Mouse (Mus musculus) embryonic facial prominence, embryonic 14.5 days (tissue): ENCODE measurements around the gene Ppm1e. TPM values are rescaled to one million over a fixed set of nuclear protein-coding genes. Genes with fewer than 3 reads are reported as not detected.

Source experiments
- ATAC-seq: fragments of 200-750 bp; cut with Nextera tagmentation; 2 replicates; pipeline ENCODE4 v1.8.0; 2017; ENCODE audit warnings: low read depth, moderate number of reproducible peaks, moderate TSS enrichment
- DNase-seq: peaks from one replicate; pipeline ENCODE4 v3.0.0-alpha.2; 2015; ENCODE audit warnings: low spot score
- H3K27ac ChIP-seq: fragments of 300-500 bp; sonication (generic); replicated peaks from 2 replicates; pipeline ENCODE4 v1.5.1; 2014; ENCODE audit warnings: low read depth, mild to moderate bottlenecking, low read length, moderate library complexity
- H3K27me3 ChIP-seq: fragments of 300-500 bp; sonication (generic); replicated peaks from 2 replicates; pipeline ENCODE4 v1.6.1; 2014; ENCODE audit warnings: low read length; ENCODE audit not compliant: control insufficient read depth, insufficient read depth
- H3K36me3 ChIP-seq: fragments of 300-500 bp; sonication (generic); 2 replicates; pipeline ENCODE4 v1.6.1; 2014; ENCODE audit warnings: low read length, mixed read lengths; ENCODE audit not compliant: control insufficient read depth, insufficient read depth
- H3K4me1 ChIP-seq: fragments of 300-500 bp; sonication (generic); 2 replicates; pipeline ENCODE4 v1.6.1; 2014; ENCODE audit warnings: antibody characterized with exemption, low read length; ENCODE audit not compliant: control insufficient read depth, insufficient read depth
- H3K4me2 ChIP-seq: fragments of 300-500 bp; sonication (generic); 2 replicates; pipeline ENCODE4 v1.6.1; 2014; ENCODE audit warnings: low read depth, mild to moderate bottlenecking, low read length, moderate library complexity, mixed read lengths
- H3K4me3 ChIP-seq: fragments of 300-500 bp; sonication (generic); 2 replicates; pipeline ENCODE4 v1.5.1; 2014; ENCODE audit warnings: low read depth, mild to moderate bottlenecking, low read length
- H3K9ac ChIP-seq: fragments of 300-500 bp; sonication (generic); 2 replicates; pipeline ENCODE4 v1.6.1; 2014; ENCODE audit warnings: low read depth, mild to moderate bottlenecking, low read length, moderate library complexity, mixed read lengths
- H3K9me3 ChIP-seq: fragments of 300-500 bp; sonication (generic); 2 replicates; pipeline ENCODE4 v1.6.1; 2016; ENCODE audit warnings: low read length; ENCODE audit not compliant: control insufficient read depth
- WGBS: fragments of 180-500 bp; shearing (Covaris S2); extraction: QIAGEN DNeasy Blood & Tissue Kit; methylation state at CpG from one replicate; pipeline ENCODE4 v1.1.7; 2014; 5-methylcytosine and 5-hydroxymethylcytosine counted together
- polyA plus RNA-seq: library from polyadenylated mRNA; unstranded; fragments of >200 nt; fragmentation: Nextera tagmentation; extraction: Ambion mirVana; gene quantifications from 2 replicates; pipeline ENCODE4 v1.2.1, GENCODE M21; 2014

Gene Ppm1e
- polyA plus RNA-seq, 1 experiment from 2014 or later: 6.6 TPM

DNA sequence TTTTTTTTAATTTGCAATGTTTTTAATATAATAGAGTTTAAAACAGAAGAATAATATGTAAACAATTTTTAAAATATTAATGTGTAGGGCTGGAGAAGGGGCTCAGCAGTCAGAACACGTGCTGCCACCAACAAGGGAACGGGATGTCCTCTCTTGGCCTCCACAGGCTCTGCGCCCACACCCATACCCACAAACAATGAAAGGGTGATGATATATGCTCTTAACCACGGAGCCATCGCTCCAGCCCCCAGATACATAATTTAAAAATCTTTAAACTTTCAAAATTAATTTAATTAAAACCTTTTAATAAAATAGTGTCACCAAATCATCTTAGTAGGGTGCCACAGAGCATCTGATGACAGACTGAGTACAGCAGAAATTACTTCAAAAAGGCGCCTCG is 8.2 kb upstream of the Ppm1e start:
- H3K4me2 ChIP-seq: no peak overlapping the region
- 87% methylated on average over 7 of the region's 7 CpGs for WGBS
- ATAC-seq (no peak), DNase-seq (no peak)
- no peak overlapping the region for H3K9ac ChIP-seq
- H3K36me3 ChIP-seq: no peaks in the 10 kb centered on the region
- H3K27ac ChIP-seq: no peak overlapping the region
- H3K9me3 ChIP-seq: no peaks in the 10 kb centered on the region
- no peaks in the 10 kb centered on the region for H3K27me3 ChIP-seq
- H3K4me1 ChIP-seq: no peaks in the 10 kb centered on the region
- H3K4me3 ChIP-seq: no peak overlapping the region

GRCm38 (mm10) chr11:87365120-87365519 is 6.3 kb upstream of the Ppm1e start:
- Histone ChIP-seq H3K36me3 (no peaks in the 10 kb centered on the region), H3K27ac (no peak overlapping the region), H3K4me2 (no peak overlapping the region), H3K9ac (no peak overlapping the region), H3K4me1 (no peaks in the 10 kb centered on the region), H3K27me3 (peaks cover 1% of the 10 kb centered on the region; the same call in 1 of the 2 replicates), H3K4me3 (no peak overlapping the region), H3K9me3 (no peaks in the 10 kb centered on the region)
- WGBS: 88% methylated on average over 5 of the region's 5 CpGs
- ATAC-seq: no peak
- no peak for DNase-seq

DNA sequence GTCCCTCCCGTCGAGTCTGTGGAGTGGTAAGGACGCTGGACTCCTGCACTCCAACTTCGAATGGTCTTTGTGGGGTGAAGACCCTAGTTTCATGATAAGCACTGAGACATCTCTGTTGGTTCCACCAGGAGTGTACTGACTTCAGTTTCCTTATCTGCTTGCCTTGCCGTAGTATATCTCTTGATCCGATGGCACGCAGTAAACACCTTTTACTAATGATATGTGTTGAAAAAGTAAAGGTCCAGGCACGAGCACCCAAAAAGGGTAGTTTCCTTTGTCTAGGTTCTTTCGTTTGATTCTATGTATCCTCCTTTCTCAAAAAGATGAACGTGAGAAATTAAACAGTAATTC is 414 bp upstream of the Ppm1e start:
- Histone ChIP-seq H3K27me3 (peaks cover 40% of the 10 kb centered on the region), H3K4me1 (peaks cover 9% of the 10 kb centered on the region; the same call in 1 of the 2 replicates), H3K4me2 (peak overlapping the region; percentile 96), H3K9ac (peak overlapping the region; percentile 67), H3K9me3 (no peaks in the 10 kb centered on the region), H3K4me3 (peak overlapping the region; percentile 74), H3K36me3 (no peaks in the 10 kb centered on the region), H3K27ac (no peak overlapping the region)
- DNase-seq (no peak), ATAC-seq (no peak)
- WGBS: 19% methylated on average over 10 of the region's 10 CpGs

DNA sequence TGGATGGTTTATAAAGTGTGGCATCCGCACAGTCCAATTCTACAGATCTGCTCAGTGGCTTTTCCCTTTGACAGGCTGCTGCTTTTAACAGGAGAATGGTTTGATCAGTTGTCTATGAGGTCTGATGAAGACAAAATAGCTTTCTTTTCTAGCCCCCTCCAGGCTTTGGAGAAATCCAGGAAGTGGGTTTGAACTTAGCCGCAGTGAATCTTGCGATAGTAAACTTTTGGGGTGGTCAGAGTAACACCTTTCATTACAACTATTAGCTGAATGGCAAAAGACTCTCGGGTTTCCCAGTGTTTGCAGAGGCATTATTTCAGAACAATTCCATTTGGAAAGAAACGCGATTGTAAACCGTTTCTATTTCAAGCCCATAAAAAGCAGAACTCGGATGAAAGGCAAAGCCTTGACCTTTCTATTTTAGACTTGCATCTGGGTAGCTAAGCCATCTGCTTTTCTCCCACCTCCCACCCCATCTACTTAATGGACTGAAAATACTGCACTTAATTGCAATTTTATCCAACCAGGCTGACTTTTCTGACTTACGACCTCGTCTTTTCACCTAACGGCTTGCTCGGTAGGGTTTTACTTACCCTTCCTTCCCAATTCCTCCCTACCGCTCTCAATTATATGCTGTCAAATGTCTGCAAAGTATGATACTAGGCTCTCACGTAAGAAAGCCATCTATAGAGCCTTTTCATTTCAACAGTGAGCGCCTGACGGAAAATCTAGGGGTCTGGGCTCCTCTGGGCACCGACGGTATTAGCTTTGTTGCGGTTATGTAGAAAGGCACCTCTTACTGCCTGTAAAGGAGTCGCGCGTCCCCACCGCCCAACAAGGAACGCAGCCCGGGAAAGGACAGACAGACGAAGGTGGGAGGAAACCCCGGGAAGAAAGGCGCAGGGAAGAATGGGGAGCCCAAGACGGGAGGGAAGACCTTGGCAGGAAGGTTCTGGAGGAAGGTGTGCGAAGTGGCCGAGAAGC is 1.2 kb downstream of the Ppm1e start:
- Histone ChIP-seq H3K27ac (no peak overlapping the region), H3K36me3 (no peaks in the 10 kb centered on the region), H3K9me3 (no peaks in the 10 kb centered on the region), H3K9ac (peak overlapping the region; percentile 67), H3K4me1 (peaks cover 9% of the 10 kb centered on the region; the same call in 1 of the 2 replicates), H3K4me3 (peak overlapping the region; percentile 74), H3K4me2 (peak overlapping the region; percentile 96), H3K27me3 (peaks cover 40% of the 10 kb centered on the region)
- ATAC-seq (no peak), DNase-seq (no peak)
- 8% methylated on average over 30 of the region's 31 CpGs for WGBS

DNA sequence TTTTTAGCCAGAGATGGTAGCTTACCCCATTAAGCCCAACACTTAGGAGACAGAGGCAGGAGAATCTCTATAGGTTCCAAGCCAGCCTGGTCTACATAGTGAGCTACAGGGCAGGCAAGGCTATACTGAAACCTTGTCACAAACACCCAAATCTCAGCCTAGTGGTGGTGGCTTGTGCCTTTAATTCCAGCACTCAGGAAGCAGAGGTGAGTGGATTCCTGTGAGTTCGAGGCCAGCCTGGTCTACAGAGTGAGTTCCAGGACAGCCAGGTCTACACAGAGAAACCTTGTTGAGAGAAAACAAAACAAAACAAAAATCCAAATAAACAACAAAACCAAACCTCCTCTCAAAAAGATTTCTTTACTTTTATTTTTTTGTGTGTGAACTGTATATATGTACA is 4.0 kb downstream of the Ppm1e start:
- DNase-seq: no peak
- no peak overlapping the region for H3K27ac ChIP-seq
- no peak overlapping the region for H3K4me3 ChIP-seq
- H3K9ac ChIP-seq: no peak overlapping the region
- H3K36me3 ChIP-seq: no peaks in the 10 kb centered on the region
- H3K27me3 ChIP-seq: peaks cover 36% of the 10 kb centered on the region
- no peaks in the 10 kb centered on the region for H3K9me3 ChIP-seq
- H3K4me2 ChIP-seq: no peak overlapping the region
- 85% methylated on average over 1 of the region's 1 CpGs for WGBS
- ATAC-seq: no peak
- H3K4me1 ChIP-seq: peaks cover 9% of the 10 kb centered on the region; the same call in 1 of the 2 replicates

GRCm38 (mm10) chr11:87353646-87354170 is 5.1 kb downstream of the Ppm1e start:
- Histone ChIP-seq H3K9ac (no peak overlapping the region), H3K9me3 (no peaks in the 10 kb centered on the region), H3K36me3 (no peaks in the 10 kb centered on the region), H3K4me3 (no peak overlapping the region), H3K27ac (no peak overlapping the region), H3K27me3 (peaks cover 26% of the 10 kb centered on the region), H3K4me1 (peaks cover 9% of the 10 kb centered on the region; the same call in 1 of the 2 replicates), H3K4me2 (no peak overlapping the region)
- DNase-seq (no peak), ATAC-seq (no peak)
- WGBS: 77% methylated on average over 7 of the region's 7 CpGs

DNA sequence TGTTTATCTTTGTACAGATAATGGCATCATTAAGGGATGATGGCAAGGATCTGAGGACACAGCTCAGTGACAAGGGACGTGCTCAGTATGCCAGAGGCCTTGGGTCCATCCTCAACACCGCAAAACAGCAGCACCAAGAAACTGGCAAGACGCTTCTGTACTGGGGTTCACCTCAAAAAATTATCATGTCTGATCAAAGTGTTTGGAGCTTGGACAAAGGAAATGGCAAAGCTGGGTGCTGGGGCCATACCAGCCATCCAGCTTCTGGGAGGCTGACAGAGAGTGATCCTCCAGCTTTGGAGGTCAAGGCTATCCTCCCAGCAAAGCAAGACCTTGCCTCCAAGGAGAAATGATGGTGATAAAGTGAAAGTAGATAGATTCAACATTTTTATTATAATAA is 32.4 kb downstream of the Ppm1e start:
- Histone ChIP-seq H3K27me3 (no peaks in the 10 kb centered on the region), H3K4me3 (no peak overlapping the region), H3K4me1 (no peaks in the 10 kb centered on the region), H3K4me2 (no peak overlapping the region), H3K36me3 (no peaks in the 10 kb centered on the region), H3K9ac (no peak overlapping the region), H3K9me3 (no peaks in the 10 kb centered on the region), H3K27ac (no peak overlapping the region)
- no peak for DNase-seq
- 82% methylated on average over 3 of the region's 3 CpGs for WGBS
- no peak for ATAC-seq

DNA sequence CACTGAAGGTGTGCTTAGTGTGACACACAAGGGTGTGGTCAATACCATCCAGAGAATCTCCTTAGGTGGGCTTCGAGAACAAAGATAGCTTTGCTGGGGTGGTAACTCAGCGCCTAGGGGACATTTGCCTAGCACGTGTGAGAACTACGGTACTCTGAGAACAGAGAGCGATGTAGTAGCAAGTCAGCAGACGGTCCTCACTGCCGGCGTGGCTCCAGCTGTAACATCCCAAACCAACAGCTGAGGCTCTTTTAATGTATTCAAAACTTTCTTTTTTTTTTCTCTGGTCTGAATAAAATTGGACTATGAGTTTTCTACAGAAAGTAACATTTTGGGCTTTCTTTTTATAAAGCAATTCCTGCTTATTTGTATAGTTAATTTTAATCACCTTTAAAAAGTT is 36.3 kb downstream of the Ppm1e start:
- Histone ChIP-seq H3K27ac (no peak overlapping the region), H3K9me3 (no peaks in the 10 kb centered on the region), H3K9ac (no peak overlapping the region), H3K27me3 (no peaks in the 10 kb centered on the region), H3K4me2 (no peak overlapping the region), H3K4me1 (no peaks in the 10 kb centered on the region), H3K36me3 (no peaks in the 10 kb centered on the region), H3K4me3 (no peak overlapping the region)
- no peak for DNase-seq
- ATAC-seq: no peak
- WGBS: 66% methylated on average over 8 of the region's 8 CpGs
